Comparison of ENCODE assay signal across 10 mouse cellular contexts in genomic region chr12:26424841-26425240, GRCm38 (mm10). TPM values are rescaled to one million over a fixed set of nuclear protein-coding genes. Genes with fewer than 3 reads are reported as not detected.
DNase-seq lines count a peak whose midpoint lies in the region; ATAC-seq and TF ChIP-seq lines count a peak whose summit lies in the region.
"Had no signal": no experiment of that assay in that cellular context is flagged by ENCODE, and none has a peak within 500 bp of the region (broad histone marks: within the 10 kb centered on the region; RNA-seq: fewer than 3 reads in every experiment).

No protein-coding gene starts in this region.

- no peaks in the 10 kb centered on the region for H3K36me3 ChIP-seq in kidney, postnatal 0 days (ENCODE audit: insufficient read depth, low read length)
- H3K36me3 ChIP-seq in E14TG2a.4 (ENCODE audit: insufficient read depth, low read length): no peaks in the 10 kb centered on the region
- H3K36me3 ChIP-seq: heart, embryonic 15.5 days had no signal

- no peak overlapping the region for H3K27ac ChIP-seq in kidney, postnatal 0 days
- H3K27ac ChIP-seq: heart, embryonic 15.5 days had no signal

- no peaks in the 10 kb centered on the region for H3K9me3 ChIP-seq in kidney, postnatal 0 days (replicated peaks; ENCODE audit: low read length)
- no peaks in the 10 kb centered on the region for H3K9me3 ChIP-seq in E14TG2a.4 (ENCODE audit: low read length)
- H3K9me3 ChIP-seq: heart, embryonic 15.5 days had no signal

- H3K4me1 ChIP-seq in kidney, postnatal 0 days (replicated peaks; ENCODE audit: insufficient read depth, low read length): no peaks in the 10 kb centered on the region
- H3K4me1 ChIP-seq in E14TG2a.4 (replicated peaks; ENCODE audit: low read depth, low read length): no peaks in the 10 kb centered on the region
- H3K4me1 ChIP-seq: heart, embryonic 15.5 days had no signal

- WGBS in kidney, postnatal 0 days: 91% methylated on average over 2 of the region's 2 CpGs

- no peak for ATAC-seq in kidney, postnatal 0 days (replicated peaks; ENCODE audit: low FRiP score, low read depth)
- no peak for ATAC-seq in megakaryocyte, adult 5-6 weeks (ENCODE audit: poor library complexity, severe bottlenecking)

- no peaks in the 10 kb centered on the region for H3K27me3 ChIP-seq in kidney, postnatal 0 days (ENCODE audit: insufficient read depth, low read length)
- no peaks in the 10 kb centered on the region for H3K27me3 ChIP-seq in E14TG2a.4 (ENCODE audit: insufficient read depth, low read length)
- H3K27me3 ChIP-seq: heart, embryonic 15.5 days had no signal

- H3K9ac ChIP-seq in kidney, postnatal 0 days (ENCODE audit: low read depth, low read length): no peak overlapping the region
- H3K9ac ChIP-seq: heart, embryonic 15.5 days had no signal

- TF ChIP-seq CTCF in kidney, postnatal 0 days (IDR thresholded peaks at IDR 0.05; ENCODE audit: low read depth): peak; percentile 76
- TF ChIP-seq CTCF in E14TG2a.4 (conservative IDR thresholded peaks at IDR 0.05; ENCODE audit: low read length): peak; percentile 80

- no peak overlapping the region for H3K4me2 ChIP-seq in kidney, postnatal 0 days (ENCODE audit: low read length)
- H3K4me2 ChIP-seq: heart, embryonic 15.5 days had no signal

- H3K4me3 ChIP-seq in kidney, postnatal 0 days (replicated peaks; ENCODE audit: low read depth, low read length): no peak overlapping the region
- no peak overlapping the region for H3K4me3 ChIP-seq in E14TG2a.4 (replicated peaks; ENCODE audit: low read length)
- H3K4me3 ChIP-seq: heart, embryonic 15.5 days had no signal

- peak; percentile 61 for DNase-seq in kidney, postnatal 0 days (ENCODE audit: low spot score)
- DNase-seq in kidney, adult 11 months: no peak
- DNase-seq in A20 (ENCODE audit: low read depth, low spot score): peak; percentile 2
- DNase-seq in embryo, embryonic 11 days: peak; percentile 65
- DNase-seq in left cerebral cortex, adult 18-20 months (ENCODE audit: low spot score in 2 of 2): no peak
- no peak for DNase-seq in heart, adult 11 months
- DNase-seq: cerebellum, adult 11 months had no signal

RNA-seq across cellular contexts. Expression of gene Rnf144a, which starts 9.8 kb away (rescaled TPM):
- 19.2 and 21.7 TPM in 2 replicates for polyA plus RNA-seq in kidney, postnatal 0 days (2015; fragmentation: Nextera tagmentation; extraction: Ambion mirVana)
- 36.3 and 38.3 TPM in 2 replicates for total RNA-seq in megakaryocyte, adult 5-6 weeks (2015)
- total RNA-seq in megakaryocyte, adult 5-6 weeks (2017): 35.8 and 36.1 TPM in 2 replicates
- 10 to 100 TPM; 28.6 to 31.1 TPM for total RNA-seq in left cerebral cortex, adult 18-20 months (2021)

RNA-seq across cellular contexts. Expression of gene Rsad2, which starts 31.4 kb away (rescaled TPM):
- polyA plus RNA-seq in kidney, postnatal 0 days (2015; fragmentation: Nextera tagmentation; extraction: Ambion mirVana): 36.2 and 39.0 TPM in 2 replicates
- 7.7 and 9.2 TPM in 2 replicates for total RNA-seq in megakaryocyte, adult 5-6 weeks (2015)
- 9.3 and 10.2 TPM in 2 replicates for total RNA-seq in megakaryocyte, adult 5-6 weeks (2017)
- under 1 TPM; 0.65 to 0.77 TPM for total RNA-seq in left cerebral cortex, adult 18-20 months (2021)

RNA-seq across cellular contexts. Expression of gene Cmpk2, which starts 44.2 kb away (rescaled TPM):
- polyA plus RNA-seq in kidney, postnatal 0 days (2015; fragmentation: Nextera tagmentation; extraction: Ambion mirVana): 13.4 and 15.7 TPM in 2 replicates
- 88.4 and 109 TPM in 2 replicates for total RNA-seq in megakaryocyte, adult 5-6 weeks (2015)
- total RNA-seq in megakaryocyte, adult 5-6 weeks (2017): 52.7 and 57.5 TPM in 2 replicates
- total RNA-seq in left cerebral cortex, adult 18-20 months (2021): 10 to 100 TPM; 19.9 to 22.3 TPM

Comparison
In these comparisons a context has a peak if more than half of its experiments do, and no peak if none do; other contexts are left out.
1. DNase-seq: peak in kidney, postnatal 0 days (single experiment), A20 (single experiment) and embryo, embryonic 11 days (single experiment); none in kidney, adult 11 months (single experiment), left cerebral cortex, adult 18-20 months (0 of 2) and heart, adult 11 months (single experiment).
2. RNA of gene Rsad2, which starts 31.4 kb away (total RNA-seq): 7.7 to 10.2 TPM in megakaryocyte, adult 5-6 weeks; 0.65 to 0.77 TPM in left cerebral cortex, adult 18-20 months; every median in the first group is over 4 times any median in the second.